Mouse (Mus musculus) urinary bladder, postnatal 25 days (tissue): ENCODE measurements around the gene Arrdc3.
"Not testable (repeated sequence)": the region's sequence is repeated elsewhere in the genome, so short reads cannot be mapped to it uniquely, and the experiment has no call there.

Source experiments
- DNase-seq: peaks from one replicate; pipeline ENCODE4 v3.0.0; 2022; ENCODE audit warnings: low spot score

Gene Arrdc3

GRCm38 (mm10) chr13:80883190-80883589 lies at the start of gene Arrdc3:
TSS of gene Arrdc3 (plus strand) at chr13:80883384.
- peak; percentile 97 for DNase-seq

- DNase-seq: peak; percentile 60
Measured at GRCm38 (mm10) chr13:80862215-80862614, 21.0 kb upstream of the Arrdc3 start.

GRCm38 (mm10) chr13:80864195-80864594 lies 19.0 kb upstream of the Arrdc3 start:
- DNase-seq: no peak

- DNase-seq: no peak
Measured at GRCm38 (mm10) chr13:80875126-80875525, 8.1 kb upstream of the Arrdc3 start.

- no peak for DNase-seq
Measured at GRCm38 (mm10) chr13:80880756-80881155, 2.4 kb upstream of the Arrdc3 start.

- peak; percentile 26 for DNase-seq
Measured at GRCm38 (mm10) chr13:80881722-80882500, 1.3 kb upstream of the Arrdc3 start.

GRCm38 (mm10) chr13:80882716-80883135 lies 458 bp upstream of the Arrdc3 start:
- peak; percentile 67 for DNase-seq

- no peak for DNase-seq
Measured at GRCm38 (mm10) chr13:80883649-80884376, 629 bp downstream of the Arrdc3 start.

GRCm38 (mm10) chr13:80884377-80884983 lies 1.3 kb downstream of the Arrdc3 start:
- DNase-seq: peak; percentile 37

- peak; percentile 85 for DNase-seq
Measured at GRCm38 (mm10) chr13:80885103-80885833, 2.1 kb downstream of the Arrdc3 start.

GRCm38 (mm10) chr13:80885834-80886663 lies 2.9 kb downstream of the Arrdc3 start:
- DNase-seq: peak; percentile 90

- no peak for DNase-seq
Measured at GRCm38 (mm10) chr13:80886664-80887210, 3.6 kb downstream of the Arrdc3 start.

- no peak for DNase-seq
Measured at GRCm38 (mm10) chr13:80887842-80888241, 4.7 kb downstream of the Arrdc3 start.

- DNase-seq: not testable (repeated sequence)
Measured at GRCm38 (mm10) chr13:80894928-80895327, 11.7 kb downstream of the Arrdc3 start.

GRCm38 (mm10) chr13:80897411-80897810 lies 14.2 kb downstream of the Arrdc3 start:
- DNase-seq: no peak

GRCm38 (mm10) chr13:80898095-80898494 lies 14.9 kb downstream of the Arrdc3 start:
- no peak for DNase-seq

GRCm38 (mm10) chr13:80899435-80900029 lies 16.3 kb downstream of the Arrdc3 start:
- DNase-seq: no peak

GRCm38 (mm10) chr13:80901432-80901831 lies 18.2 kb downstream of the Arrdc3 start:
- no peak for DNase-seq

- no peak for DNase-seq
Measured at GRCm38 (mm10) chr13:80902796-80903195, 19.6 kb downstream of the Arrdc3 start.

- no peak for DNase-seq
Measured at GRCm38 (mm10) chr13:80913361-80913760, 30.2 kb downstream of the Arrdc3 start.
